Mouse (Mus musculus) hindbrain, embryonic 11.5 days (tissue): ENCODE results near the gene Cep290. TPM values are rescaled to one million over a fixed set of nuclear protein-coding genes. Genes with fewer than 3 reads are reported as not detected.
"Not testable (repeated sequence)": the region's sequence is repeated elsewhere in the genome, so short reads cannot be mapped to it uniquely, and the experiment has no call there.

Experiments
- ATAC-seq: fragments of 200-750 bp; cut with Nextera tagmentation; 2 replicates; pipeline ENCODE4 v1.8.0; 2017; ENCODE audit warnings: mild to moderate bottlenecking, moderate TSS enrichment, moderate library complexity; ENCODE audit not compliant: low FRiP score
- DNase-seq: peaks from one replicate; pipeline ENCODE4 v3.0.0-alpha.2; 2015; ENCODE audit warnings: low spot score
- H3K27ac ChIP-seq: fragments of 300-500 bp; sonication (generic); 2 replicates; pipeline ENCODE4 v1.5.1; 2014; ENCODE audit warnings: mild to moderate bottlenecking, low read depth, low read length
- H3K27me3 ChIP-seq: fragments of 300-500 bp; sonication (generic); 2 replicates; pipeline ENCODE4 v1.6.1; 2014; ENCODE audit warnings: mild to moderate bottlenecking, low read length, moderate library complexity, mixed read lengths; ENCODE audit not compliant: control insufficient read depth, insufficient read depth
- H3K36me3 ChIP-seq: fragments of 300-500 bp; sonication (generic); 2 replicates; pipeline ENCODE4 v1.6.1; 2014; ENCODE audit warnings: mild to moderate bottlenecking, low read length, moderate library complexity, mixed read lengths; ENCODE audit not compliant: control insufficient read depth, insufficient read depth
- H3K4me1 ChIP-seq: fragments of 300-500 bp; sonication (generic); replicated peaks from 2 replicates; pipeline ENCODE4 v1.6.1; 2014; ENCODE audit warnings: low read length, mixed read lengths; ENCODE audit not compliant: control insufficient read depth, insufficient read depth
- H3K4me2 ChIP-seq: fragments of 300-500 bp; sonication (generic); replicated peaks from 2 replicates; pipeline ENCODE4 v1.6.1; 2014; ENCODE audit warnings: mild to moderate bottlenecking, low read depth, low read length
- H3K4me3 ChIP-seq: fragments of 300-500 bp; sonication (generic); 2 replicates; pipeline ENCODE4 v1.5.1; 2014; ENCODE audit warnings: low read depth, low read length
- H3K9ac ChIP-seq: fragments of 300-500 bp; sonication (generic); 2 replicates; pipeline ENCODE4 v1.6.1; 2014; ENCODE audit warnings: low read depth, low read length
- H3K9me3 ChIP-seq: fragments of 300-500 bp; sonication (generic); 2 replicates; pipeline ENCODE4 v1.6.1; 2016; ENCODE audit warnings: low read length; ENCODE audit not compliant: control insufficient read depth
- WGBS: fragments of 180-500 bp; shearing (Covaris S2); extraction: QIAGEN DNeasy Blood & Tissue Kit; methylation state at CpG from one replicate; pipeline ENCODE4 v1.1.7; 2014; 5-methylcytosine and 5-hydroxymethylcytosine counted together
- polyA plus RNA-seq: library from polyadenylated mRNA; unstranded; fragments of >200 nt; fragmentation: Nextera tagmentation; extraction: Ambion mirVana; gene quantifications from 2 replicates; pipeline ENCODE4 v1.2.1, GENCODE M21; 2014

Cep290 gene
- polyA plus RNA-seq, 1 experiment from 2014 or later = 8.9 TPM

DNA sequence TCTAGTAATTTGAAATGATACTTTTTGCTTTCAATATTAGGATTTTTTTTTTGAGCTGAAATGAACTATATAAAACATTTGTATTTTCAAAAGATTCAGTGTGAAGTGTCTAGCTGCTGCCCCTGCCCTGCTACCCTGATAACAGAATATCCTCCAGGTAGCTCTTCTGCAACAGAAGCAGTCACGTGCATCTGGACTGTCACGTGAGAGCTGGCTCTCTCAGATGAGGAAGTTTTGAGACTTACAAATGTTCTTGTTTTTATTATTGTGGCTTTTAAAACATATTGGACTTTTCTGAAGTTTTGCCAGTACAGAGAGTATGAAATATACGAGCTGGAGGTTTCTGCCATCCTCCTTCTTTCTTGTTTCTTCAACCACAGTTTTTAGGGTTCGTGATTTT lies 34.3 kb downstream of the Cep290 start:
- 94% methylated on average over 4 of the region's 4 CpGs for WGBS

GRCm38 (mm10) chr10:100522330-100522729 lies 35.0 kb downstream of the Cep290 start:
- Histone ChIP-seq H3K27me3 (no peaks in the 10 kb centered on the region), H3K4me2 (no peak overlapping the region), H3K36me3 (no peaks in the 10 kb centered on the region), H3K9ac (no peak overlapping the region), H3K4me1 (no peaks in the 10 kb centered on the region), H3K4me3 (no peak overlapping the region), H3K9me3 (no peaks in the 10 kb centered on the region), H3K27ac (no peak overlapping the region)
- 90% methylated on average over 9 of the region's 9 CpGs for WGBS
- no peak for ATAC-seq
- DNase-seq = no peak

More for the DNA sequence above, 34.3 kb downstream of the Cep290 start:
- Histone ChIP-seq H3K9ac (no peak overlapping the region), H3K4me2 (no peak overlapping the region), H3K4me1 (no peaks in the 10 kb centered on the region), H3K4me3 (no peak overlapping the region), H3K9me3 (no peaks in the 10 kb centered on the region), H3K36me3 (no peaks in the 10 kb centered on the region), H3K27ac (no peak overlapping the region), H3K27me3 (no peaks in the 10 kb centered on the region)
- DNase-seq (no peak), ATAC-seq (no peak)

DNA sequence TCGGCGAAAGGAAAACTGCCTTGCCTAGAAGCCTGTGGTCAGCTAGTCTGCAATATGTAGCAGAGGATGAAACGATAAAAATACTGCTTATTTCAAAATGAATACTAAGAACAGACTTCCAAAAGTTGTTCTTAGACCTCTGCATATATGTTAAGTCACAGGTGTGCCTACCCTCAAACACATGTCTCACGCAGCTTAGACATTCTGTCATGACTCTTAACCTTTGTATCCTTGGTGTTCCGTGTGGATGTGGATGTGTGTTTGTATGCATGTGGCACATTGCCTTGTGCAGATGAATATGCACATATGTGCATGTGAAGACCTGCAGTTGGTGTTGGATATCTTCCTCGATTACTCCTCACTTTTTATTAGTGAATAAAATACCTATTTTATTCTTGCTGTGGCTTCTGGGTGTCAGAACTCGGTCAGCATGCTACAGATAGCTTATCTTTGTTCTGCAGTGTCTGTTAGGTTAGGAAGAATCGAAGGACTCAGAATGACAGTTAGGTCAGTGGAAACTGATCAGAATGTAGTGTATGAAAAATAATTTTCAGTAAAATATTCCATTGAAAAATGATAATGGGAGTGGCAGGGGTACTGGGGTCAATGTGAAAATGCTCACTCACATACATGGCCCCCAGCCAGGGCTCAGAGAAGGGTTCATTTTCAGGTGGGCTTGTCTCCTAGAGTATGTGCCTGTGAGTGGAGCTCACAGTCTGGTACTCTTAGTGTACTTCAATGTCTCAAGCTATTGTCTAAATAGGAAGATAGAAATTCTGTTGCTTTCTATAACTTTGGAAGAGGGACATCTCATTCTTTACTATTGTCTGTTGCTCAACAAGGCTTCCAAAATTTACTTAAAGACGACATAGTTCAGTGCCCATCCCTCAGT lies 37.4 kb downstream of the Cep290 start:
- H3K27me3 ChIP-seq = no peaks in the 10 kb centered on the region
- no peak overlapping the region for H3K4me2 ChIP-seq
- H3K4me1 ChIP-seq = no peaks in the 10 kb centered on the region
- H3K4me3 ChIP-seq = no peak overlapping the region
- H3K36me3 ChIP-seq = no peaks in the 10 kb centered on the region
- H3K9me3 ChIP-seq = no peaks in the 10 kb centered on the region
- 90% methylated on average over 9 of the region's 9 CpGs for WGBS
- no peak for DNase-seq
- H3K27ac ChIP-seq = no peak overlapping the region
- H3K9ac ChIP-seq = no peak overlapping the region
- ATAC-seq = no peak

DNA sequence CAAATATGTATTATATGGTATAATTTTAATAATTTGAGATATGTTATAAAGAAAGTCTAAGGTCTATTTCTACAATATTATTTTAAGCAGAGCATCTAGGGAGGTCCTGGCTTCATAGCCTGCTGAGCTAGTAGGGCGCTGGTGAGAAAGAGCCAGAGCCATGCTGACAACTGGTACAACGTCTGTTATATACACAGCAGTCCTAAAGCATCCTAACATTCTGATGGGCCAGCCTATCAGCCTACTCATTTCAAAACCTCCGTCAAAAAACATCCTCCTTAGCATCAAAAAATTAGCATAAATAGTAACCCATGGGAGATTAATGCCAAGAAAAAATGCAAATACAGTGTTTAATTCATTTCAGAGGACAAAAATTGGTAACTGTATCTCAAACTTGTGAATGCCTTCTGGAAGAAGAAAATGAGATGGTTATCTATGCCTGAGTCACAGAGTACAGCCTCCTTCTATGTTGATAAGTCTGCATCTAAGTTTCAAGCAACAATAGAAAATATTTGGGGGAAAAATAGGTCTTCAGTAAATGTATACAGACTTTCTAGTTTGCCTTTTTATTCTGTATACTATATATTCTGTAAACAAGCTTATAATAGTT lies 69.3 kb downstream of the Cep290 start:
- Histone ChIP-seq H3K4me2 (no peak overlapping the region), H3K4me3 (no peak overlapping the region), H3K27me3 (no peaks in the 10 kb centered on the region), H3K36me3 (no peaks in the 10 kb centered on the region; the same call in 1 of the 2 replicates), H3K4me1 (no peaks in the 10 kb centered on the region), H3K9me3 (no peaks in the 10 kb centered on the region), H3K9ac (no peak overlapping the region), H3K27ac (no peak overlapping the region)
- no peak for DNase-seq
- WGBS = 84% methylated on average over 3 of the region's 3 CpGs
- no peak for ATAC-seq

DNA sequence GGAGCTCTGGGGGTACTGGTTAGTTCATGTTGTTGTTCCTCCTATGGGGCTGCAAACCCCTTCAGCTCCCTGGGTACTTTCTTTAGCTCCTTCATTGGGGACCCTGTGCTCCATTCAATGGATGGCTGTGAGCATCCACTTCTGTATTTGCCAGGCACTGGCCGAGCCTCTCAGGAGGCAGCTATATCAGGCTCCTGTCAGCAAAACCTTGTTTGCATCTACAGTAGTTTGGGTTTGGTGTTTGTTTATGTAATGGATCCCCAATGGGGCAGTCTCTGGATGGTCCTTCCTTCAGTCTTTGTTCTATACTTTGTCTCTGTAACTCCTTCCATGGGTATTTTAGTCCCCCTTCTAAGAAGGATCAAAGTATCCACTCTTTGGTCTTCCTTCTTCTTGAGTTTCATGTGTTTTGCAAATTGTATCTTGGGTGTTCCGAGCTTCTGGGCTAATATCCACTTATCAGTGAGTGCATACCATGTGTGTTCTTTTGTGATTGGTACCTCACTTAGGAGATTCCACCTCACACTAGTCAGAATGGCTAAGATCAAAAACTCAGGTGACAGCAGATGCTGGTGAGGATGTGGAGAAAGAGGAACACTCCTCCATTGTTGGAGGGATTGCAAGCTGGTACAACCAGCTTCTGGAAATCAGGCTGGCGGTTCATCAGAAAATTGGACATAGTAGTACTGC lies 73.0 kb downstream of the Cep290 start:
- not testable (repeated sequence) for H3K27ac ChIP-seq, H3K4me1 ChIP-seq, H3K27me3 ChIP-seq, H3K36me3 ChIP-seq, H3K4me3 ChIP-seq, H3K9ac ChIP-seq, ATAC-seq, H3K9me3 ChIP-seq, H3K4me2 ChIP-seq, DNase-seq
- 90% methylated on average over 3 of the region's 3 CpGs for WGBS

- H3K4me1 ChIP-seq = no peaks in the 10 kb centered on the region
- no peak for DNase-seq
- H3K36me3 ChIP-seq = no peaks in the 10 kb centered on the region
- no peaks in the 10 kb centered on the region for H3K9me3 ChIP-seq
- no peaks in the 10 kb centered on the region for H3K27me3 ChIP-seq
- H3K4me3 ChIP-seq = no peak overlapping the region
- WGBS = 93% methylated on average over 3 of the region's 3 CpGs
- no peak overlapping the region for H3K4me2 ChIP-seq
- no peak for ATAC-seq
- H3K9ac ChIP-seq = no peak overlapping the region
- H3K27ac ChIP-seq = no peak overlapping the region
Measured at GRCm38 (mm10) chr10:100564112-100564511, 76.8 kb downstream of the Cep290 start.

- no peaks in the 10 kb centered on the region for H3K9me3 ChIP-seq
- no peaks in the 10 kb centered on the region for H3K27me3 ChIP-seq
- H3K36me3 ChIP-seq = 0 out of 2 replicates have a peak, but pooled peaks cover 2% of the 10 kb centered on the region
- H3K4me3 ChIP-seq = no peak overlapping the region
- H3K4me1 ChIP-seq = no peaks in the 10 kb centered on the region
- H3K27ac ChIP-seq = no peak overlapping the region
- WGBS = 94% methylated on average over 3 of the region's 3 CpGs
- H3K9ac ChIP-seq = no peak overlapping the region
- no peak overlapping the region for H3K4me2 ChIP-seq
- DNase-seq (no peak), ATAC-seq (no peak)
Measured at GRCm38 (mm10) chr10:100571707-100572106, 84.3 kb downstream of the Cep290 start.

- Histone ChIP-seq H3K4me1 (no peaks in the 10 kb centered on the region), H3K4me3 (no peak overlapping the region), H3K4me2 (no peak overlapping the region), H3K9me3 (no peaks in the 10 kb centered on the region), H3K36me3 (0 out of 2 replicates have a peak, but pooled peaks cover 2% of the 10 kb centered on the region), H3K27ac (no peak overlapping the region), H3K9ac (no peak overlapping the region), H3K27me3 (no peaks in the 10 kb centered on the region)
- ATAC-seq (no peak), DNase-seq (no peak)
- whole genome bisulfite sequencing = 90% methylated on average over 7 of the region's 7 CpGs
Measured at GRCm38 (mm10) chr10:100574505-100575149, 87.3 kb downstream of the Cep290 start.
